Mouse (Mus musculus) induced T-regulatory cell, adult 2 months (primary cell): ENCODE data around the gene Rfc4.

Source experiments
- DNase-seq: peaks from one replicate; pipeline ENCODE4 v3.0.0-alpha.2; 2012; ENCODE audit warnings: low read depth

Gene Rfc4

DNA sequence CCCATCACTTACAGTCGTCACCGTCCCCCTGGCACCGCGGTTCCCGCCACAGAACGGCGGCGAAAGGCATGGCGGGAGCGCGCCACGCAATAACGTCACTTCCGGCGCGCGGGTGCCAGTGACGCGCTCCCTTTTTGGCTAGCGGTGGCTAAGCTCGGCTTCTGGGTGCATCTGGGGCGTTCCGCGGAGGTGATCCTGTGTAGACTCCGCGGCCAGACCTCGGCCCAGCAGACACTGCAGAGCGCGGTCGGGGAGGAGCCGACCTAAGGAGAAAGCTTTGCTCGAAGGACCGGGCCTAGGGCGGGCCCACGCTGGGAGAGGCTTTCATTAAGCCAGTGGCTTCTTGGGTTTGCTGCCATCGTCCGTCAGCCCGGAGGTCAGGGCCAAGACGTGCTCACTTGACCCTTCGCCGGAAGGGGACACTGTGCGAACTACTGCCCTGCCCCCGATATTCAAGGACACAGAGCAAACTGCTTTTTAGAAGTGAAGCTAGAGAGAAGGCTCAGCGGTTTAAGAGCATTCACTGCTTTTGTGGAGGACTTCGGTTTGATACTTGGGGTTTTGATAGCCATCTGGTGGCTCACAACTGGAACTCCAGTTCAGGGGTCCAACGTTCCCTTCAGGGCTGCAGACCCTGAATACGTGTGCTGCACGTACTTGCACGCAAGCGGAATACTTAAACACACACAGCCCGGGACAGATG lies at the start of gene Rfc4:
Gene Rfc4 (minus strand): TSS at position 65 of the 703 bp plus-strand sequence.
- peak; percentile 95 for DNase-seq

DNA sequence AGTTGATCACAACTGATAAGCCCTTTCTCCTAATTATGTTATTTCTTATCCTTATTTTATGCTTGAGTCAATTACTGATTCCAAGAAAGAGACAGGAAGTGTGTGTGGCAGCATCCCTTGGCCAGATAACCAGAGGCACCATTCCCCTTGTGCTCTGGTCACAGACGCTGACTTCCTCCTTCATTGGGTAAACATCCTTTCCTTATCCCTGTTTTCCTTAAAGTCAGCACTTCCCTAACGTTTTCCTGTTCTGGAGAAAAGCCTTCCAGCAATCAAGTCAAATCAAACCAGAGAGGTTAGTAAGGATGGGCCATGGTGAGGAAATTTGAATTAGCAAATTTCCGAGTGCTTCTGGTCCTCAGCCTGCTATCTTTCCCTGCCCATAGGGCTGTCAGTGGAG lies 48.4 kb upstream of the Rfc4 start:
- DNase-seq = no peak

GRCm38 (mm10) chr16:23174855-23175254 lies 47.3 kb upstream of the Rfc4 start:
- peak; percentile 87 for DNase-seq

- DNase-seq = no peak
Observed at GRCm38 (mm10) chr16:23173904-23174303, 46.4 kb upstream of the Rfc4 start.

DNA sequence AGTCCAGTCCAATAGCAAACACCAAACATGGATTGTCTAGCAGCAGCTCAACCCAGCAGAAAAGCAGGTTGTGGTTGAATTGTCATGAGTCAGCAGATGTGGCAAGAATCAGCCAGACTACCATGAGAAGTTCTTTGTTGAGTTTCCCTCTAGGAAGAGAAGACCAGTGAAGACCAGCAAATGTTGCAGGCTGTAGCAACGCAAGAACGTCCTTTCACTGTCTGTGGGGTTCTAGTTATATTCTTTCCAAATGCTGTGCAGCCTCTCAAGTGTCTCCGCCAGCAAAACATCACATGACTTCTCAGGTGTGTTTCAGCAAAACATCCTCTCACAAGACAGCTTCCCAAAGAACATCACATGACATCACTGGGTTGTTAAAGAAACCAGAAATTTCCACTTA lies 43.3 kb upstream of the Rfc4 start:
- DNase-seq = peak; percentile 68

DNA sequence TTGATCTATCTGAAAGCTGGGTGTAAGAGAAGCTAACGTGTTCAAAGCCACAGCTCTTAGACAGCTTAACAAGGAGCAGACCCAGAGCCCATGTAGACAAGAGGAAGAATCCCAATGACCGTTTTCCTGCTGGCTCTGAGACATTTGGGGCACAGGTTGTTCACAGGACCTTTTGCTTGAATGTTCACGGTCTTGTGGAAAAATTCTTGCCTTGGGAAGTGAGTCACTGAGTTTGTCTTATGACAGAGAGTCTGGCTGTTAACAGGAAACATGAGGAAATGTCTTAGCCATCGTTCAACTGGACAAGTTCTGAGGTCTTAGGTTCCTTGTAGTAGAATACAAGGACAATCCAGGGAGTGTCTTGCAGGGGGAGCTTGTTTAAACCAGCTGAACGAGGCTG lies 39.5 kb upstream of the Rfc4 start:
- no peak for DNase-seq

DNA sequence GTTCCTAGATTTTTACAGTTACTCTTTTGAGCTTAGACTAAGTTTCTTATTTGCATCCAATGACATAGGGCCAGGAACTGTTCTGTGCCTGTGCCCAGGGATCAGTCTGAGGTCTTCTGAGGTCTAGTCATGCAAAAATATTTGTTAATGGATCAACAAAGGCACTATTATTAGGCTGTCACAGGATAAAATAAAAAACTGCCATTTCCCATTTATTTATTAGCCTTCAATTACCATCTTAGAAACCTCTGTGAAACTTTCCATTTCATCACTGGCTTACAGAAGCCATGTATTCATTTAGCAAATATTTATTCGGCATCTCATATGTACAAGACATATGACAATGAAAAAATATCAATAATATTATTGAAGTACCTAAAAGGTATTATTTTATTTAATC lies 39.1 kb upstream of the Rfc4 start:
- DNase-seq = no peak

DNA sequence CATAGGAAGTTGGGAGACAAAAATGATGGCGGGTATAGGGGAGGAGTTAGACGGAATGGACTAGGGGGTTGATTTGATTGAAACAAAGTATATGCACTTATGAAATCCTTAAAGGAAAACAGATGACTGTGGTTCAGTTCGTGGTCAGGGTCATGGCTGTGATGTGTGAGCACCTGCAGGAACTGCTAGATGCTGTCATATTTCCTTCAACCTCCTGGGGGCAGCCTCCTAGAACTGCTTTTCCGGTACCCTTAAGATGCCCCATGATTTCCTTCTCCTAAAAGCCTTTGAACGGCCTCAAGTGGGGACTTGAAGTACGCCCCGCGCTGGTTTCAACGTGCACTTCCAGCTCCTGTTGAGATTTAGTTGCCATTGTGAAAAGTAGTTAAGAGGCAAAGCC lies 37.9 kb upstream of the Rfc4 start:
- peak; percentile 75 for DNase-seq

GRCm38 (mm10) chr16:23164443-23164842 lies 36.9 kb upstream of the Rfc4 start:
- no peak for DNase-seq

DNA sequence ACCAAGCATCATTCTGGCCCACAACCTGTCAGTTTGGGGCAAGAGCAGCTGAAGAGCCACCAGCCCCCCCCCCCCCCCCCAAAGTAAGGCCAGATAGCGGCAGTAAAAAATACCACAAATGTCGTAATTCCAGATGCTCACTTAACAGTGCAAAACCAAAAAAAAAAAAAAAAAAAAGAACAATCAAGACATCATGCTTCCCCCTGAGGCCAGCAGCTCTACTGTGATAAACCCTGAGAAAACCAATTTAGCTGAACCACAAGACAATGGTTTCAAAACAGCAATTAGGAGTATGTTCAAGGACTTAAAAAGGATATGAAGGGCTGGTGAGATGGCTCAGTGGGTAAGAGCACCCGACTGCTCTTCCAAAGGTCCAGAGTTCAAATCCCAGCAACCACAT lies 34.6 kb upstream of the Rfc4 start:
- DNase-seq = no peak

- DNase-seq = no peak
Observed at GRCm38 (mm10) chr16:23159749-23160148, 32.2 kb upstream of the Rfc4 start.

GRCm38 (mm10) chr16:23158957-23159356 lies 31.4 kb upstream of the Rfc4 start:
- no peak for DNase-seq

DNA sequence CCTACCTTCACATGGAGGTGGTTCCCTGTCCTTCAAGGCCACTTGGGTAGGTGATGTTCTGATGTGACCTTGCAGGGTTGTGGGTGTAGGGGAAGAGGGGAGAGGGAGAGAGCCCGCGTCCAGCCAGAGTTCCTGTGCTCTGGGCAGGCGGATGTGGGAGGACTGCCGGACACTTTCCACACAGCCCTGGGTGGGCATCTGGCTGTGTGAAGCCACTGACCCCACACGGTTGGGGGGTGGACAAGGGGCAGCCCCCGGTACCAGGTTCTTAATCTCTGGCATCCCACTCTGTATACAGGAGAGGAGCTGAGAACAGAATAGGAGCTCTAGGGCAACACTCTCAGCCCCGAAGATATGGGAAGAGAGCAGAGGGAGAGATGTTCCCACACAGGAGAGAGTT lies 30.8 kb upstream of the Rfc4 start:
- no peak for DNase-seq

DNA sequence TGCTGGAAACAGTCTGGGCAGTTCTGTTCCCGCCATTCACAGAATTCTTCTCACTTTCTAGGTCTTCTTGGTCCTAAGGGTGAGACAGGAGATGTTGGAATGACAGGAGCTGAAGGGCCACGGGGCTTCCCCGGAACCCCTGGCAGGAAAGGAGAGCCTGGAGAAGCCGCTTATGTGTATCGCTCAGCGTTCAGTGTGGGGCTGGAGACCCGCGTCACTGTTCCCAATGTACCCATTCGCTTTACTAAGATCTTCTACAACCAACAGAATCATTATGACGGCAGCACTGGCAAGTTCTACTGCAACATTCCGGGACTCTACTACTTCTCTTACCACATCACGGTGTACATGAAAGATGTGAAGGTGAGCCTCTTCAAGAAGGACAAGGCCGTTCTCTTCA lies 29.5 kb upstream of the Rfc4 start:
- no peak for DNase-seq

DNA sequence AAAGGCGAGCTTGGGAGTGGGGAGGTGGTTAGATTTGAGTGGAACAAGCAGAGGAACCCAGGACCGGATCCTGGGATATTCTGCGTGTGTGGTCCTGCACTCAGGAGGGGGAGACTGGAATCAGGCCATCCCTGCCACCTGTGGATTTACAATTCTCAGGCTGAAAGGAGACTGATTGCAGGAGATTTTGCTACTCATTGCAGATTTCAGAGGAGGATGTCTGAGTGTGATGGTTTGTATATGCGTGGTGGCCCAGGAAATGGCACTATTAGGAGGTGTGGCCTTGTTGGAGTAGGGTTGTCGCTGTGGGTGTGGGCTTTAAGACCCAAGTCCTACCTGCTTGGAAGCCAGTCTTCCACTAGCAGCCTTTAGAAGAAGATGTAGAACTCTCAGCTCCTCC lies 26.7 kb upstream of the Rfc4 start:
- no peak for DNase-seq

DNA sequence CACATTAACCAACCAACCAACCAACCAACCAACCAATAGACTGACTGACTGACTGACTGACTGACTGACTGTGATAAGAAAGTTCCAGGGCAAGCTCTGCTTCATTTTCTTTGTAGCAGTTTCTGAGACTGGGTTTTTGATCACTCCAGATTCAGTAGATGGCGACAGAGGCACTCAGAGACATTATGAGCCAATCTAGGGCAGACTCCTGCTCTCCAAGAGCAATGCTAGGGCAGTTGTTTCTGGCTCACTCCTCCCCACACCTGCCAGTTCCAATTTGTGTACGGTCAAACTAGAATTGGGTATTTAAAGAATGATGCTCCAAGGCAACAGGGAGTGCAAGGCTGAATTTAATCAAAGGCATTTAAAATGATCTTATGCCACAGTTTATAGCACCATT lies 23.9 kb upstream of the Rfc4 start:
- DNase-seq = peak; percentile 74

GRCm38 (mm10) chr16:23149396-23149795 lies 21.9 kb upstream of the Rfc4 start:
- DNase-seq = no peak

- DNase-seq = no peak
Observed at GRCm38 (mm10) chr16:23148936-23149335, 21.4 kb upstream of the Rfc4 start.

GRCm38 (mm10) chr16:23146280-23146679 lies 18.7 kb upstream of the Rfc4 start, which contains the start of gene Adipoq:
Adipoq (plus strand) TSS chr16:23146536.
- no peak for DNase-seq

DNA sequence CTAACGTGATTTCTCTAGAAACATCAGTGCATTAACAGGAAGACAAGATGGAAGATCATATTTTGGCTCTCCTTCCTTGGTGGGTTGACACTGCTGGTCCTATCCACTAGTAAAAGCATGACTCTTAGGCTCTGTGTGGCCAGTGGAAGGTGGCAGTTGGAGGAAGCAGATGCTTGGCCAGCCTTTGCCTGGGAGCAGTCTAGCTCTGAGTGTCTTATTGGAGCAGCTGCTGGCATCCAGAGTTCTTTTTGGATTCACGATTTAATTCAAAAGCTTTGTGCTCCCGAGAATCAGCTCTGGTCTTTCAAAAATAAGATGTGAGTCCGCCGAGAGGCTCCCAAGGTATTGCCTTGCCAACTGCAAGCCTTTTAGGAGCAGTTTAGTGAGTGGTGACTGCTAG lies 17.7 kb upstream of the Rfc4 start:
- DNase-seq = no peak

- DNase-seq = peak; percentile 88
Observed at GRCm38 (mm10) chr16:23144326-23144725, 16.8 kb upstream of the Rfc4 start.

- DNase-seq = peak; percentile 39
Observed at GRCm38 (mm10) chr16:23140911-23141310, 13.4 kb upstream of the Rfc4 start.

GRCm38 (mm10) chr16:23136406-23136970 lies 9.0 kb upstream of the Rfc4 start:
- no peak for DNase-seq
